Mouse (Mus musculus) limb, embryonic 10.5 days (tissue): Measurements from ENCODE around the gene Taco1. TPM values are rescaled to one million over a fixed set of nuclear protein-coding genes. Genes with fewer than 3 reads are reported as not detected.
"Not testable (repeated sequence)": the region's sequence is repeated elsewhere in the genome, so short reads cannot be mapped to it uniquely, and the experiment has no call there.

ENCODE experiments used
- DNase-seq: peaks from one replicate; pipeline ENCODE4 v3.0.0-alpha.2; 2017; ENCODE audit warnings: low spot score
- H3K27ac ChIP-seq: fragments of 300-500 bp; sonication (generic); 2 replicates; pipeline ENCODE4 v1.5.1; 2016; ENCODE audit warnings: mild to moderate bottlenecking
- H3K27me3 ChIP-seq: fragments of 300-500 bp; sonication (generic); 2 replicates; pipeline ENCODE4 v1.6.1; 2016; ENCODE audit warnings: low read depth, mild to moderate bottlenecking; ENCODE audit not compliant: poor library complexity, severe bottlenecking
- H3K36me3 ChIP-seq: fragments of 300-500 bp; sonication (generic); 2 replicates; pipeline ENCODE4 v1.6.1; 2016; ENCODE audit warnings: mild to moderate bottlenecking, moderate library complexity
- H3K4me1 ChIP-seq: fragments of 300-500 bp; sonication (generic); 2 replicates; pipeline ENCODE4 v1.6.1; 2016
- H3K4me3 ChIP-seq: fragments of 300-500 bp; sonication (generic); 2 replicates; pipeline ENCODE4 v1.5.1; 2016; ENCODE audit warnings: mild to moderate bottlenecking, moderate library complexity
- H3K9me3 ChIP-seq: fragments of 300-500 bp; sonication (generic); replicated peaks from 2 replicates; pipeline ENCODE4 v1.6.1; 2016; ENCODE audit warnings: mild to moderate bottlenecking
- WGBS: fragments of 180-500 bp; shearing (Covaris S2); methylation state at CpG from one replicate; pipeline ENCODE4 v1.1.7; 2016; 5-methylcytosine and 5-hydroxymethylcytosine counted together
- polyA plus RNA-seq: library from polyadenylated mRNA; unstranded; fragments of >200 nt; fragmentation: Nextera tagmentation; extraction: Ambion mirVana; gene quantifications from 2 replicates; pipeline ENCODE4 v1.2.1, GENCODE M21; 2016

Gene Taco1
- polyA plus RNA-seq: 14.3 and 14.6 TPM in 2 replicates

GRCm38 (mm10) chr11:106065923-106066571 lies at the start of gene Taco1:
Gene Taco1, plus strand, starts transcription at chr11:106066061.
- Histone ChIP-seq H3K9me3 (no peaks in the 10 kb centered on the region), H3K36me3 (peaks cover 16% of the 10 kb centered on the region), H3K4me1 (peaks cover 12% of the 10 kb centered on the region), H3K4me3 (peak within 1 kb of the TSS; percentile 91), H3K27ac (peak within 1 kb of the TSS; percentile 85), H3K27me3 (no peaks in the 10 kb centered on the region)
- peak; percentile 95 for DNase-seq
- WGBS: under 1% methylated on average over 49 of the region's 49 CpGs

- DNase-seq: no peak
- H3K27me3 ChIP-seq: peaks cover 35% of the 10 kb centered on the region
- H3K4me1 ChIP-seq: peaks cover 15% of the 10 kb centered on the region
- no peak overlapping the region for H3K4me3 ChIP-seq
- H3K36me3 ChIP-seq: no peaks in the 10 kb centered on the region
- 81% methylated on average over 5 of the region's 5 CpGs for WGBS
- H3K27ac ChIP-seq: no peak overlapping the region
- no peaks in the 10 kb centered on the region for H3K9me3 ChIP-seq
These were observed 49.4 kb upstream of the Taco1 start for GRCm38 (mm10) chr11:106016440-106016839.

GRCm38 (mm10) chr11:106020051-106020763 lies 45.7 kb upstream of the Taco1 start:
- Histone ChIP-seq H3K9me3 (no peaks in the 10 kb centered on the region), H3K36me3 (no peaks in the 10 kb centered on the region), H3K27ac (no peak overlapping the region), H3K4me1 (peaks cover 10% of the 10 kb centered on the region), H3K27me3 (peaks cover 48% of the 10 kb centered on the region), H3K4me3 (peak overlapping the region; percentile 44)
- WGBS: 2% methylated on average over 50 of the region's 50 CpGs
- peak; percentile 45 for DNase-seq

DNA sequence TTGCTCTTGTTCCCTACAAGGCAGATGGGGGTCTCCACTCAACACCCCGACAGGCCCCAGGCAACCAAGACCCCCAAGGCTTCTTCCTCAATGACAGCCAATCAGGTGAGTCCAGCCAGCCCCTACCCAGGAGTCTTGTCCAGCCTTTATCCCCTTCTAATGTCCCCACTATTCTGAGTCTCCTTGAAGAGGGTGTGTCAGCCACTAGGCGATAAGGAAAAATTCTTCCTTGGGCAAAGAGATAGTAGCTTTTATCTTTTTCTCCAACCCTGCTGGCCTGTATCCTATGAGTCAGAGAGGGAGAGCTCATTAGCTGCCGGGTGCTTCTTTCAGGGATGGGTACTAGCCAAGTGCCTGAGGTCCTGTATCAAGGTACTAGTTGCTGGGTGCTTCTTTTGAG lies 40.1 kb upstream of the Taco1 start:
- WGBS: 85% methylated on average over 3 of the region's 3 CpGs
- H3K4me1 ChIP-seq: no peaks in the 10 kb centered on the region
- no peak overlapping the region for H3K4me3 ChIP-seq
- H3K9me3 ChIP-seq: no peaks in the 10 kb centered on the region
- H3K27ac ChIP-seq: no peak overlapping the region
- H3K36me3 ChIP-seq: peaks cover 9% of the 10 kb centered on the region
- H3K27me3 ChIP-seq: peaks cover 24% of the 10 kb centered on the region
- DNase-seq: no peak

- H3K27me3 ChIP-seq: peaks cover 16% of the 10 kb centered on the region
- no peaks in the 10 kb centered on the region for H3K9me3 ChIP-seq
- 40% methylated on average over 11 of the region's 11 CpGs for WGBS
- H3K4me3 ChIP-seq: no peak overlapping the region
- no peaks in the 10 kb centered on the region for H3K4me1 ChIP-seq
- peak; percentile 65 for DNase-seq
- H3K27ac ChIP-seq: no peak overlapping the region
- peaks cover 9% of the 10 kb centered on the region for H3K36me3 ChIP-seq
These were observed 39.3 kb upstream of the Taco1 start for GRCm38 (mm10) chr11:106026465-106027151.

DNA sequence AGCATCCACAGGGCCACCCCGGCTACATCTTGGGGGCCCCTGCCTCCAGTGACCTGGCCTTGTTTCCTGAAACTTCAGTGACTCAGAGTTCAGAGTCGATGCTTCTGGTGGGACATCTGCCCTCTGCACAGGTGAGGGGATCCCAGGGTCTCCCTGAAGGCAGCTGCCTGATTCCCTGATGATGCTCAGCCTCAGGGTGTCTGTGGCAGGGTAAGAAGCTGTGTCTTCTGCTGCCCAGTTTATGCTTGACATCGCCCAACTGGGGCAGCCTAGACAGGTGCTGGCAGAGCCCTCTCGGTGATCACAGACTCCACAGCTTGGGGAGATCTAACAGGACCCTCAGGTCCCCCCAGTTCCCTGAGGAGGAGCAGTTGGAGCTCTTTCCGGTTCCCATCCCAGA lies 38.3 kb upstream of the Taco1 start:
- WGBS: 92% methylated on average over 5 of the region's 5 CpGs
- Histone ChIP-seq H3K4me1 (no peaks in the 10 kb centered on the region), H3K27ac (no peak overlapping the region), H3K27me3 (0 out of 2 replicates have a peak, but pooled peaks cover 6% of the 10 kb centered on the region), H3K9me3 (no peaks in the 10 kb centered on the region), H3K36me3 (peaks cover 9% of the 10 kb centered on the region), H3K4me3 (no peak overlapping the region)
- no peak for DNase-seq

DNA sequence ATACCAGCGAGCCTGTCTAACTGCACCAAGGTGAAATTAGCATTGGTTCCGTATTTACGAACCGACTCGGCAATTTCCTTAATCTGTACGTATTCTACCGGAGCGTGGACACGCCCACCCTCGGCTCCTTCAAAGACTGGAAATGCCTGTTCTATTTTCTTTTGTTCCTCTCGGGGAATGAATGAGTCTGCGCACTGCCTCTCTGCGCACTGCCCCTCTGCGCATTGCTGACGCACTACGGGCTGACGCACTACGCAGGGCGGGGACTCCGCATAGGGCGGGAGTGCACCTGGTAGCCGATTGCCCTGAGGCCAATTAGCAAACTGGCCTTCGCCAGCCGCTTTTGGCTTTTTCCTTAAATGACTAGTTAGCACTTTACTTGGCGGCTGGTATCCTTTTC lies 33.8 kb upstream of the Taco1 start:
- 26% methylated on average over 9 of the region's 25 CpGs for WGBS
- DNase-seq, H3K9me3 ChIP-seq, H3K27me3 ChIP-seq, H3K27ac ChIP-seq, H3K36me3 ChIP-seq: not testable (repeated sequence)
- peaks cover 16% of the 10 kb centered on the region for H3K4me1 ChIP-seq
- peak overlapping the region; percentile 45 for H3K4me3 ChIP-seq

GRCm38 (mm10) chr11:106033491-106033919 lies 32.4 kb upstream of the Taco1 start:
- H3K27ac ChIP-seq: peak overlapping the region; percentile 92
- no peaks in the 10 kb centered on the region for H3K36me3 ChIP-seq
- H3K4me1 ChIP-seq: peaks cover 27% of the 10 kb centered on the region
- no peaks in the 10 kb centered on the region for H3K27me3 ChIP-seq
- WGBS: 25% methylated on average over 11 of the region's 11 CpGs
- peak; percentile 56 for DNase-seq
- H3K9me3 ChIP-seq: no peaks in the 10 kb centered on the region
- peak overlapping the region; percentile 41 for H3K4me3 ChIP-seq

DNA sequence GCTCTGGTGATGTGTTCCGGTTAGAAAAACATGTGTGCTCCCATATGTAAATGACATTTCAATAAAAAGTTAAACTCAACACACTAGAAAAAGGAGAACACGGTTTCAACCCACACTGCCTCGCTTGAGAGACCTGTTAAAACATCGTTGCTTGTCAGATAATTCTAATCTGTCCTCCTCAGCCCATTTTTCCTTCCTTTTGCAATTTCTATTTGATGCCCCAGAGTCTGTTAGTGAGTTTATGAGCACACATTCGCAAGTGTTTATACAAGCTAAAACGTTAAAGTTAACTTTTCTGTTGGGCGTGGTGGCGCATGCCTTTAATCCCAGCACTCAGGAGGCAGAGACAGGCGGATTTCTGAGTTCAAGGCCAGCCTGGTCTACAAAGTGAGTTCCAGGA lies 30.9 kb upstream of the Taco1 start:
- Histone ChIP-seq H3K36me3 (peaks cover 7% of the 10 kb centered on the region; the same call in 1 of the 2 replicates), H3K4me3 (no peak overlapping the region), H3K27me3 (no peaks in the 10 kb centered on the region), H3K4me1 (peaks cover 28% of the 10 kb centered on the region), H3K27ac (no peak overlapping the region), H3K9me3 (no peaks in the 10 kb centered on the region)
- no peak for DNase-seq
- WGBS: 92% methylated on average over 9 of the region's 9 CpGs

DNA sequence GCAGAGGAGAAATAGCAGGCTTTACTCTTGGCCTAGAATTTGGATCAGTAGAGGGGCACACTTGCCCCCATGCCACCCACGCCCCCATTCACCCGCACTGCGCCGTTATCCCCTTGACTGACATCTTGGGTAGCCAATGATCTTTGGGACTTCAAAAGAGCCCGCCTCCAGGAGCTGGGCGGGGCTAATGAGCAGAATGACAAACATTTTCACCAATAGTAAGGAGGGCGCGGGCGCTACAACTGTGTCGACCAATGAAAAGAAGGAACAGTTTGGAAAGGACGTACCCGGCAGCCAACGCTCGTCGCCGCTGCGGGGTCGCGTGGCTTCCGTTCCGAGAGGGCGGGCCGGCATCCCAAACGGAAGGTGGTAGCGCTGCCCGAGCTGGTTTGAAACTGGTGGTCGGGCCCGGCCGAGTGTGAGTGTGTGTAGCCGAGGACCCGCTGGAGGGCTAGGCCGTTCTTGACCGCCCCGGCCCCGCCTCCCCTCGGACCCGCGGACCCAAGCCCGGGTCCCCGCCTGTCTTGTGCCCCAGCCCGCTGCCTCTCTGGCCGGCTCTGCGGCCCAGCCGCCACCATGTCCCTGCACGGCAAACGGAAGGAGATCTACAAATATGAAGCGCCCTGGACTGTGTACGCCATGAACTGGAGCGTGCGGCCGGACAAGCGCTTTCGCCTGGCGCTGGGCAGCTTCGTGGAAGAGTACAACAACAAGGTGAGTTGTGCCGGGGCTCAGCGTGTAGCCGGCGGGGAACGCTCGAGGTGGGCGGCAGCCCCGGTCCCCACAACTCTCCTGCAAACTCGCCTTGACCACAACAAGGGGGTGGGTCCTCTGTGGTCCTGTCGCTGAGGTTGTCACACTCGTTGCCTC lies 29.1 kb upstream of the Taco1 start, which contains the start of gene Dcaf7:
TSS of gene Dcaf7 (plus strand) at position 325 of the 870 bp plus-strand sequence.
- WGBS: under 1% methylated on average over 66 of the region's 66 CpGs
- peaks cover 9% of the 10 kb centered on the region for H3K36me3 ChIP-seq
- H3K4me1 ChIP-seq: peaks cover 28% of the 10 kb centered on the region
- H3K27ac ChIP-seq: peak within 1 kb of the TSS; percentile 90
- H3K4me3 ChIP-seq: peak within 1 kb of the TSS; percentile 91
- DNase-seq: peak; percentile 94
- no peaks in the 10 kb centered on the region for H3K9me3 ChIP-seq
- H3K27me3 ChIP-seq: no peaks in the 10 kb centered on the region

DNA sequence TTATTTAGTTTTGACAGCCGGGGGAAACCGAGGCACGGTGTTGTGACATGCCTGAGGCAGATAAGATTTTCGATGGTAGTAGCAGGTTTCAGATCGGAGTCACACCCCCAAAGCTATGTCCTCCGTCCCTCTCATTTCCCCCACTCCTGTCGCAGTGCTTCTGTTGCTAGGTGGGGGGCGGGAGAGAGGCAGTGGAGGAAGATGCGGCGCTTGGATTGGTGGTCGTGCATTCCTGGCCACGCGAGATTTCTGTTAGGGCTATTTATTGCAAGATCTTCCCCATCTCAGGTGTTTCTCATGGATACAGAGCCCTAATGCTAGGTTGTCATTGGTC lies 28.5 kb upstream of the Taco1 start:
- Histone ChIP-seq H3K9me3 (no peaks in the 10 kb centered on the region), H3K36me3 (peaks cover 11% of the 10 kb centered on the region), H3K27ac (peak overlapping the region; percentile 90), H3K4me1 (peaks cover 28% of the 10 kb centered on the region), H3K4me3 (peak overlapping the region; percentile 91), H3K27me3 (no peaks in the 10 kb centered on the region)
- 2% methylated on average over 13 of the region's 13 CpGs for WGBS
- DNase-seq: peak; percentile 57

DNA sequence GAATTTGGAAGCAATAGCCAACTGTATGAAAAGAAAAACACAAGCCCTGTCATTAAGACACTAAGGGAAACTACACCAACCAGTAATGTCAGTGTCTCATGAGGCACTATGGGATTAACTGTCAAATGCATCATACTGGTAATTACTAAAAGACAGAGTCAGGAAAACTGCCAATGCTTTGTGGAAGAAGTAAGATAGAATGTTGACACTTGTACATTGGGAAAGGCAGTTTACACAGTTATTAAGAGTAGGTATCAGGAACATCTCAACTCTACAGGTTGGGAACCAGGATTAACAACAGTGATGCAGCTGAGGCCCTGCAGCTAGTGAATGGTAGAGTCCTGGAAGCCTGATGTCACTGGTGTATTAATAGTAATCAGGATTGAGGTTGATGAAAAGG lies 21.5 kb upstream of the Taco1 start:
- Histone ChIP-seq H3K9me3 (no peaks in the 10 kb centered on the region), H3K4me1 (no peaks in the 10 kb centered on the region), H3K4me3 (no peak overlapping the region), H3K27me3 (no peaks in the 10 kb centered on the region), H3K27ac (no peak overlapping the region), H3K36me3 (peaks cover 53% of the 10 kb centered on the region)
- DNase-seq: no peak
